Mouse (Mus musculus) testis, adult 2 months (tissue): ENCODE measurements at regions not wholly inside any gene's neighbourhood (a gene's known extent, or its start where the extent isn't known, plus 50 kb on each side); places are given as distances from the start of the nearest gene placed in this dataset.

Source experiments
- H3K27ac ChIP-seq: fragments of 200-500 bp; 2 replicates; pipeline ENCODE4 v1.5.1; 2012; ENCODE audit warnings: low read depth, low read length; ENCODE audit not compliant: control insufficient read depth, insufficient read depth
- H3K27me3 ChIP-seq: fragments of 200-500 bp; 2 replicates; pipeline ENCODE4 v1.6.1; 2012; ENCODE audit warnings: mild to moderate bottlenecking, low read length, moderate library complexity; ENCODE audit not compliant: control insufficient read depth, insufficient read depth
- H3K36me3 ChIP-seq: fragments of 200-500 bp; 2 replicates; pipeline ENCODE4 v1.6.1; 2012; ENCODE audit warnings: mild to moderate bottlenecking, low read length; ENCODE audit not compliant: control insufficient read depth, insufficient read depth
- H3K4me1 ChIP-seq: fragments of 200-500 bp; 2 replicates; pipeline ENCODE4 v1.6.1; 2012; ENCODE audit warnings: low read length; ENCODE audit not compliant: control insufficient read depth, insufficient read depth
- H3K4me3 ChIP-seq: fragments of 200-500 bp; 2 replicates; pipeline ENCODE4 v1.5.1; 2012; ENCODE audit warnings: low read depth, mild to moderate bottlenecking, low read length, moderate library complexity, mixed read lengths; ENCODE audit not compliant: control insufficient read depth
- CTCF ChIP-seq: fragments of 200-500 bp; IDR thresholded peaks from 2 replicates; pipeline ENCODE4 v1.5.1; 2012; ENCODE audit warnings: low read depth, mild to moderate bottlenecking, inconsistent platforms, low read length, moderate library complexity; ENCODE audit not compliant: control insufficient read depth, insufficient read depth, insufficient replicate concordance
- POLR2A ChIP-seq: fragments of 200-500 bp; IDR thresholded peaks from 2 replicates; pipeline ENCODE4 v1.6.1; 2012; ENCODE audit warnings: low read depth, mild to moderate bottlenecking, inconsistent platforms, low read length, moderate library complexity; ENCODE audit not compliant: control insufficient read depth

DNA sequence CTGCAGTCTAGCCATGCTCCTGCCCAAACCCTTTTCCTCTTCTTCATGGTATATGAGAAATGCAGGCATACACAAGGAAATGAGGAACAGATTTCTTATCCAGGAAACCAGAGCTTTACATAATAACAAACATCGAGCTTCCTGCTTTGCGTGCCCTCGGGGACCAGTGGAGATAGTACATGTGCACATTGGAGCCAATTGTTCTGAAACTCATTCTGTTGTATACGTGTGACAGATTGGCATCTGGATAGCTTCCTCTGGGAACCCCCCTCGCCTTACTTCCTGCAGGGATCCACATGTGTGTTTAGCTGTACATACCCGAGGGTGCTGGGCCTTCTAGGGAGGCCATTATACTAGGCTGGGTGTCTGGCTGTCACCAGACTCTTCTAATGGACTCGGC lies 141.2 kb downstream of the Sox11 start:
- H3K4me3 ChIP-seq = no peak overlapping the region
- H3K27me3 ChIP-seq = no peaks in the 10 kb centered on the region
- no peaks in the 10 kb centered on the region for H3K4me1 ChIP-seq
- TF ChIP-seq CTCF = no peak
- TF ChIP-seq POLR2A = no peak
- no peak overlapping the region for H3K27ac ChIP-seq
- H3K36me3 ChIP-seq = no peaks in the 10 kb centered on the region

DNA sequence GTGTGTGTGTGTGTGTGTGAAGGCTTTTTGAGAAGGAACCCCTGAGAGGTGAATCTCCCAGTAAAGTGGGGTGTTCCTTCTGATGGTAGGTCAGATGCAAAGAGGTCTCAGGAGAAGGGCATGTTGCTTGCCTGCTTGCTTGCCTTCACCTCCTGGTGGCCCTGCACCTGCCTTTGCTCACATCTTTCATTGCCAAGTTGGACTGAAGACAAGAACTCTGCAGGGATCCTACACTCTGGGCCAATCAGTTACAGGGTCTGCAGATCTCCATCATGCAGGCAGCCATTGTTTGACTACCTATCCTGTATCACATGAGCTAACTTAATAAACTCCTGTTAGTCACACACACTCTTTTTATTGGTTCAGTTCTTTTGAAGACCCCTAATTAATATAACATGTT lies 148.4 kb downstream of the Sox11 start:
- no peak overlapping the region for H3K4me3 ChIP-seq
- H3K4me1 ChIP-seq = no peaks in the 10 kb centered on the region
- H3K36me3 ChIP-seq = no peaks in the 10 kb centered on the region
- no peak for TF ChIP-seq CTCF
- TF ChIP-seq POLR2A = no peak
- no peaks in the 10 kb centered on the region for H3K27me3 ChIP-seq
- no peak overlapping the region for H3K27ac ChIP-seq

DNA sequence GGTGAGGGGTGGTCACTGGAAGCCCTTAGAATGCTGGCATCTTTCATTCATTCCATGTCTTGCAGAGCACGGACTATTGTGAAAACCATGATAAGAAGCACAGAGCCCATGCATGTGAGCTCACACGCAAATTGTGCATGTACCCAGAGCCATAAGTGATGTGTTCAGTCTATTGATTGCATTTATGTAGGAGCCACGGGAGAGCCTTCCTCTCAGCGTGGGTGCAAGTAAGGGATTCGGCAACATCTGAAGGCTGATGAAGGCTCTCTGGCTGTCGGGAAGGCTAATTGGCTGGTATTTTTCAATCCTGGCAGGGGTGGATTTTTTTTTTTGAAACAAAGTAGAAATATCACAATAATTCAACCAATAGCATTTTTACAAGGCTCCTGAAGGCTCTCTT lies 150.5 kb downstream of the Sox11 start:
- TF ChIP-seq POLR2A = no peak
- no peak for TF ChIP-seq CTCF
- Histone ChIP-seq H3K36me3 (no peaks in the 10 kb centered on the region), H3K4me1 (no peaks in the 10 kb centered on the region), H3K4me3 (no peak overlapping the region), H3K27ac (no peak overlapping the region), H3K27me3 (no peaks in the 10 kb centered on the region)

DNA sequence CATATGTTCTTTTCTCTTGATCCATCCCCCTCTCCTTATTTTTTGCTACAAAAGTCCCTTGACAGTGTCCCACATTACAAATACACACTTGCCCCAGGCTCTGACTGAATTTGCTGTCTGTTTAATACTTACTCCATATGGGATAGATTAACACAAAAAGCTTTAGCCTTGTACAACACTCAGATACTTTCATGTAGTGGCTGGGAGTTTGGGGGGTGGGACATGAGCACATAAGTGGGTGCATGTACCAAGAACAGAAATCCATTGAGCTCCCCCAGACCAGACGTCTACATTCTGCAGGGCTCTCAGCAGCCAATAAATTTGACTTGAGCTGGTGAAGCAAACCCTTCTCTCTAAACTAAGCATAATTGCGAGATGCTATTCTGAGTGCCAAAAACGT lies 154.9 kb downstream of the Sox11 start:
- Histone ChIP-seq H3K36me3 (no peaks in the 10 kb centered on the region), H3K27ac (no peak overlapping the region), H3K27me3 (no peaks in the 10 kb centered on the region), H3K4me1 (no peaks in the 10 kb centered on the region), H3K4me3 (no peak overlapping the region)
- TF ChIP-seq POLR2A (no peak), CTCF (no peak)

DNA sequence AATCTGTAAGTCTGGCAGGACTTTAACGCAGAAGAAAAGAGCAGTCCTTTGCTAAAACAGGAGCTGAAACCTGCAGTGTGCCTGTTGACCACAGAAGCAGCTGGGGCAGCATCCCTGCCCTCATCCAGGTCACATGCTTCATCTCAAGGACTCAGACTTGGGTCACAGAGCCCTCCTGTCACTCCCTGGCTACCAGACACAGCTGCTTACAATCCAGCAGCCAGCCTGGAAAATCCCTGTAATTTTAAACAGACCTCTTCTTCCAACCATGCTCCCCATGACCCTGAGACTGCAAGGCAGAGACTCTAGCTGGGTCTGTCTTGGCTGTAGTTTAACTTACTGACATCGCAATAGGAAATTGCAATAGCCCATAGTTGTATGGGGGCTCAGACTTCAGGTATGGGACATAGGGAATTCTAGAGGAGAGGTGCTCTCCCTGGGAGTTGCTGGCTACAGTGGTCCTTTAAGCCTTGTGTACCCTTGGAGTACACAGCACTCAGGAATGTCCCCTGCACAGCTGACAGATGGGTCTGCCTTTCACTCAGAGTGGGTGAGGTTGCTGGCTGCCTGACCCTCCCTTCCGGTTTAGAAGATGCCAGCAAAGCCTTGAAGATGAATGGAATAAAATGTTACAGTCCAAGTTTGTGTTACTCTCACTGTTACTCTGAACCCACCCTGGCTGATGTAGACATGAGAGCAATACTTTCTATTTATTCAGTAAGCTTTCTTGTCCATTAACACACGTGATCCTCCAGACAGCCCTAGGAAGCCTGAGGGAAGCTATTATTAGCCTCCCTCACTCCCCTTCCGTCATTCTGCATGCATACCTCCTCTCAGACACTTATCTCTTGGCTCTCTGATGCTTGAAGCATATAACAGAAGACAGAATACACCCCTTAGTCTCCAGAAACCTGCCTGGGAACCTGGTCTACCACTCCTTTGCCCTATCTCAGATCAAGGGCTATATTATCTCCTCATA lies 159.7 kb downstream of the Sox11 start:
- Histone ChIP-seq H3K4me3 (no peak overlapping the region), H3K36me3 (no peaks in the 10 kb centered on the region), H3K27ac (no peak overlapping the region), H3K4me1 (no peaks in the 10 kb centered on the region), H3K27me3 (no peaks in the 10 kb centered on the region)
- no peak for TF ChIP-seq POLR2A

DNA sequence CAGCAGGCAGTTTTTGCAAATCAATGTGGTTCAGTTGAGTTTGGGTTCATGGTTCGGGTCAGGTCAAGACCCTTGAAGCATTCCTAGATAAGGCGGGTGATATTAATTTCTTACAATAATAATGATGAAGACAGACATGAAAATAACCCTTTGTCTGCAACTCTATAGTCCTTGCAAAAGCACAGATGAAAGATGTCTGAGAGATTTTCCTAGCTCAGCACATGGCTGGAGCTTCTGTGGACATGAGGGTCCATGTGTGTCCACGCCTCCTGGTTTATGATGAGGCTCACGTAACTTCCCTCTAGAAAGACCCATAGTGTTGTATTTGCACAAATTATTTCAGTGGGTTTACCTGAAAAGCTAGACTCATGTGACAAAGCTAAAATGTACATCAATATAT lies 168.8 kb downstream of the Sox11 start:
- Histone ChIP-seq H3K4me3 (no peak overlapping the region), H3K27me3 (no peaks in the 10 kb centered on the region), H3K27ac (no peak overlapping the region), H3K36me3 (no peaks in the 10 kb centered on the region), H3K4me1 (no peaks in the 10 kb centered on the region)
- TF ChIP-seq POLR2A = no peak
- no peak for TF ChIP-seq CTCF

DNA sequence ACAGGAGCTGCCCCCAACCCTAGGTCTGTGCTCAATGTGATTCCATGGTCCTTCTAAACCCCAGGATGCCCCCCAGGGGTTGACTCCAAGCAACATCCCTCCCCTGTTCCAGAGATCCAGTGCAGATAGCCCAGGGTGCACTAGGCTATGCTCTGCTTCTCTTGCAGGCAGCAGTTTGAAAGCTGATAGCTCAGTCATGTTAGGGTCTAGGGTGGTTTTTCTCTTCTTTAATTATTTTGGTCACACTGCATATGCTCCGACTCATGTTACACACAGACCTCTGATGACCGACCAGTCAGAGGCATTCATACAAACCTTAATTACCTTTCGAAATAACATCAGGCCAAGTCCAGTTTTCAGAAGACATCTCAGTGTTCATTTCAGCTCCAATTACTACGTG lies 169.2 kb downstream of the Sox11 start:
- no peak for TF ChIP-seq POLR2A
- no peak for TF ChIP-seq CTCF
- Histone ChIP-seq H3K27ac (no peak overlapping the region), H3K4me3 (no peak overlapping the region)

DNA sequence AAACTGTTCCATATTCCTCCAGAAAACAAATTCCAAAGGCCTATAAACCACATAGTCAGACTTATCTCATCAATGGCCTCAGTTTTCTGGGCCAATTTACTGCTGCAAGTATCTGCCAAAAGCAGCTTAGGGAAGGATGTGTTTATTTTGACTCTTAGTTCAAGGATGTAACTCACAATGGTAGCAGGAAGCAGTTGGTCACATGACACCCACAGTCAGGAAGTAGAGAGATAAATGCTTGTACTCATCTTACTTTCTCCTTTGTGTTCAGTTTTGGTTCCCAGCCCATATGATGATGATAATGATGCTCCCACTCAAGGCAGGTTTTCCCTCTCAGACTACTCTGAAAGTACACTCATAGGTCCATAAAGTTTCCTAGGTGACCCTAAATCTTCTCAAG lies 170.8 kb downstream of the Sox11 start:
- H3K27ac ChIP-seq = no peak overlapping the region
- TF ChIP-seq POLR2A (no peak), CTCF (no peak)
- H3K36me3 ChIP-seq = no peaks in the 10 kb centered on the region
- H3K27me3 ChIP-seq = no peaks in the 10 kb centered on the region
- no peak overlapping the region for H3K4me3 ChIP-seq
- no peaks in the 10 kb centered on the region for H3K4me1 ChIP-seq

More for the DNA sequence above, 169.2 kb downstream of the Sox11 start:
- no peaks in the 10 kb centered on the region for H3K4me1 ChIP-seq
- H3K36me3 ChIP-seq = no peaks in the 10 kb centered on the region
- H3K27me3 ChIP-seq = no peaks in the 10 kb centered on the region
